21 mouse cellular contexts compared by ENCODE assay signal in genomic region chr1:157712519-157712918, GRCm38 (mm10).
"Had no signal": no experiment of that assay in that cellular context is flagged by ENCODE, and none has a peak within 500 bp of the region (broad histone marks: within the 10 kb centered on the region; RNA-seq: fewer than 3 reads in every experiment).

No protein-coding gene starts in this region.

- H3K27me3 ChIP-seq: limb, embryonic 12.5 days; limb, embryonic 15.5 days; midbrain, embryonic 12.5 days; midbrain, embryonic 15.5 days; stomach, embryonic 15.5 days had no signal

- H3K27ac ChIP-seq: kidney, postnatal 0 days; layer of hippocampus, adult 2 months; left cerebral cortex, adult 2 months; limb, embryonic 12.5 days; limb, embryonic 15.5 days; liver, embryonic 14.5 days; midbrain, embryonic 12.5 days; midbrain, embryonic 15.5 days; stomach, embryonic 15.5 days had no signal

- H3K36me3 ChIP-seq: limb, embryonic 12.5 days; limb, embryonic 15.5 days; midbrain, embryonic 12.5 days; midbrain, embryonic 15.5 days; stomach, embryonic 15.5 days had no signal

- H3K9me3 ChIP-seq: limb, embryonic 12.5 days; limb, embryonic 15.5 days; midbrain, embryonic 12.5 days; midbrain, embryonic 15.5 days; stomach, embryonic 15.5 days had no signal

- H3K4me2 ChIP-seq: limb, embryonic 12.5 days; limb, embryonic 15.5 days; liver, embryonic 11.5 days; midbrain, embryonic 12.5 days; midbrain, embryonic 15.5 days; stomach, embryonic 15.5 days had no signal

- H3K9ac ChIP-seq: limb, embryonic 12.5 days; limb, embryonic 15.5 days; liver, embryonic 14.5 days; liver, postnatal 0 days; midbrain, embryonic 12.5 days; midbrain, embryonic 15.5 days; stomach, embryonic 15.5 days had no signal

- ATAC-seq: liver, postnatal 0 days; midbrain, embryonic 15.5 days had no signal

- H3K4me3 ChIP-seq: layer of hippocampus, adult 2 months; left cerebral cortex, adult 2 months; limb, embryonic 12.5 days; limb, embryonic 15.5 days; midbrain, embryonic 12.5 days; midbrain, embryonic 15.5 days; myocyte; stomach, embryonic 15.5 days had no signal

- H3K4me1 ChIP-seq: limb, embryonic 12.5 days; limb, embryonic 15.5 days; midbrain, embryonic 12.5 days; midbrain, embryonic 15.5 days; stomach, embryonic 15.5 days had no signal

- DNase-seq: kidney, adult 2 months; kidney, postnatal 25 days; layer of hippocampus, adult 9-11 months; liver, postnatal 0 days; lung, postnatal 14 days; lung, postnatal 4 days; right cerebral cortex, adult 18-20 months; right cerebral cortex, postnatal 14 days; spleen, adult 18-20 months; thymus, postnatal 25 days had no signal
